Mouse (Mus musculus) CD4-positive naive resting alpha-beta T cell, adult 76 days (primary cell): ENCODE results near the gene Ucn2. TPM values are rescaled to one million over a fixed set of nuclear protein-coding genes. Genes with fewer than 3 reads are reported as not detected.

ENCODE experiments used
- total RNA-seq: library from RNA; stranded (reverse); gene quantifications from one replicate; pipeline ENCODE4 v1.2.4, GENCODE M21; 2023

The Ucn2 gene
- total RNA-seq: not detected

GRCm38 (mm10) chr9:108985710-108986109, at the start of gene Ucn2:
Gene Ucn2, plus strand, starts transcription at chr9:108986010.

GRCm38 (mm10) chr9:108936418-108937364, 49.1 kb upstream of the Ucn2 start, which contains the start of gene Uqcrc1:
Gene Uqcrc1, plus strand, starts transcription at chr9:108936633.

GRCm38 (mm10) chr9:108953081-108953636, 32.7 kb upstream of the Ucn2 start, which contains the start of gene Col7a1:
Gene Col7a1, plus strand, starts transcription at chr9:108953586.

GRCm38 (mm10) chr9:108991428-108992084, 5.7 kb downstream of the Ucn2 start, which contains the start of gene Pfkfb4:
Gene Pfkfb4, plus strand, starts transcription at chr9:108991778.

Other genes with a start within 250 kb of the Ucn2 start
- 82.4 TPM for gene Ip6k2, start 202.2 kb upstream of the Ucn2 start, total RNA-seq
- gene Nckipsd, start 177.6 kb upstream of the Ucn2 start, total RNA-seq: 14.3 TPM
- gene Celsr3, start 159.7 kb upstream of the Ucn2 start, total RNA-seq: 0.26 TPM
- 11.7 TPM for gene Slc26a6, start 132.7 kb upstream of the Ucn2 start, total RNA-seq
- gene Tmem89, start 71.4 kb upstream of the Ucn2 start, total RNA-seq: not detected
- 182 TPM for gene Uqcrc1, start 49.4 kb upstream of the Ucn2 start, total RNA-seq
- 5.4 TPM for gene Col7a1, start 32.4 kb upstream of the Ucn2 start, total RNA-seq
- gene Pfkfb4, start 5.8 kb downstream of the Ucn2 start, total RNA-seq: 13.6 TPM
- gene Shisa5, start 52.6 kb downstream of the Ucn2 start, total RNA-seq: 2,542 TPM
- 17.6 TPM for gene Trex1, start 73.7 kb downstream of the Ucn2 start, total RNA-seq
- gene Atrip, start 88.1 kb downstream of the Ucn2 start, total RNA-seq: 30.3 TPM
- gene Ccdc51, start 96.5 kb downstream of the Ucn2 start, total RNA-seq: 5.5 TPM
- gene Tma7, start 96.6 kb downstream of the Ucn2 start, total RNA-seq: 299 TPM
- 2.9 TPM for gene Plxnb1, start 109.4 kb downstream of the Ucn2 start, total RNA-seq
- gene Fbxw21, start 176.0 kb downstream of the Ucn2 start, total RNA-seq: not detected
- not detected for gene Fbxw13, start 210.0 kb downstream of the Ucn2 start, total RNA-seq
- gene Fbxw20, start 248.7 kb downstream of the Ucn2 start, total RNA-seq: not detected